Mouse (Mus musculus) neural tube, embryonic 10.5 days (tissue): ENCODE measurements around the gene Ankfy1.
"Not testable (repeated sequence)": the region's sequence is repeated elsewhere in the genome, so short reads cannot be mapped to it uniquely, and the experiment has no call there.

Experiments
- DNase-seq: peaks from one replicate; pipeline ENCODE4 v3.0.0-alpha.2; 2017; ENCODE audit warnings: low spot score; ENCODE audit errors: extremely low spot score

The Ankfy1 gene

GRCm38 (mm10) chr11:72718161-72718560 is 28.4 kb downstream of the Ankfy1 start:
- DNase-seq: no peak

- DNase-seq: no peak
Measured at GRCm38 (mm10) chr11:72723165-72723564, 33.4 kb downstream of the Ankfy1 start.

- no peak for DNase-seq
Measured at GRCm38 (mm10) chr11:72723871-72724270, 34.1 kb downstream of the Ankfy1 start.

- no peak for DNase-seq
Measured at GRCm38 (mm10) chr11:72726023-72726422, 36.2 kb downstream of the Ankfy1 start.

GRCm38 (mm10) chr11:72733736-72734135 is 43.9 kb downstream of the Ankfy1 start:
- DNase-seq: no peak

GRCm38 (mm10) chr11:72734840-72735518 is 45.2 kb downstream of the Ankfy1 start:
- no peak for DNase-seq

GRCm38 (mm10) chr11:72735519-72735860 is 45.7 kb downstream of the Ankfy1 start:
- no peak for DNase-seq

GRCm38 (mm10) chr11:72736320-72736719 is 46.5 kb downstream of the Ankfy1 start:
- DNase-seq: no peak

GRCm38 (mm10) chr11:72737517-72737916 is 47.7 kb downstream of the Ankfy1 start:
- DNase-seq: not testable (repeated sequence)

- no peak for DNase-seq
Measured at GRCm38 (mm10) chr11:72739048-72739447, 49.2 kb downstream of the Ankfy1 start.

GRCm38 (mm10) chr11:72751956-72752355 is 62.1 kb downstream of the Ankfy1 start:
- no peak for DNase-seq

GRCm38 (mm10) chr11:72758316-72758715 is 68.5 kb downstream of the Ankfy1 start:
- no peak for DNase-seq

GRCm38 (mm10) chr11:72759581-72759980 is 69.8 kb downstream of the Ankfy1 start:
- no peak for DNase-seq

GRCm38 (mm10) chr11:72760781-72761180 is 71.0 kb downstream of the Ankfy1 start:
- DNase-seq: no peak

GRCm38 (mm10) chr11:72764270-72764669 is 74.5 kb downstream of the Ankfy1 start:
- no peak for DNase-seq

GRCm38 (mm10) chr11:72767716-72768115 is 77.9 kb downstream of the Ankfy1 start:
- no peak for DNase-seq

GRCm38 (mm10) chr11:72769061-72769460 is 79.3 kb downstream of the Ankfy1 start:
- no peak for DNase-seq

- no peak for DNase-seq
Measured at GRCm38 (mm10) chr11:72770324-72770723, 80.5 kb downstream of the Ankfy1 start.

- DNase-seq: no peak
Measured at GRCm38 (mm10) chr11:72770816-72771215, 81.0 kb downstream of the Ankfy1 start.

- DNase-seq: no peak
Measured at GRCm38 (mm10) chr11:72771461-72771860, 81.7 kb downstream of the Ankfy1 start.

GRCm38 (mm10) chr11:72772611-72773010 is 82.8 kb downstream of the Ankfy1 start:
- DNase-seq: not testable (repeated sequence)

- DNase-seq: no peak
Measured at GRCm38 (mm10) chr11:72778957-72779356, 89.2 kb downstream of the Ankfy1 start.

- DNase-seq: no peak
Measured at GRCm38 (mm10) chr11:72782103-72782502, 92.3 kb downstream of the Ankfy1 start.

- no peak for DNase-seq
Measured at GRCm38 (mm10) chr11:72782503-72782902, 92.7 kb downstream of the Ankfy1 start.
